Mouse (Mus musculus) intestine, embryonic 14.5 days (tissue): ENCODE results near the gene A630001G21Rik. TPM values are rescaled to one million over a fixed set of nuclear protein-coding genes. Genes with fewer than 3 reads are reported as not detected.

Experiments used
- ATAC-seq: fragments of 200-750 bp; cut with Nextera tagmentation; replicated peaks from 2 replicates; pipeline ENCODE4 v1.8.0; 2017; ENCODE audit warnings: low read depth, moderate number of reproducible peaks, moderate TSS enrichment, moderate library complexity; ENCODE audit not compliant: low FRiP score, low TSS enrichment
- DNase-seq: peaks from one replicate; pipeline ENCODE4 v3.0.0-alpha.2; 2018; ENCODE audit warnings: low spot score
- H3K27ac ChIP-seq: fragments of 300-500 bp; sonication (generic); 2 replicates; pipeline ENCODE4 v1.5.1; 2014; ENCODE audit warnings: low read depth, mild to moderate bottlenecking, control low read depth
- H3K27me3 ChIP-seq: fragments of 300-500 bp; sonication (generic); replicated peaks from 2 replicates; pipeline ENCODE4 v1.6.1; 2014; ENCODE audit warnings: low read length, control low read depth; ENCODE audit not compliant: control insufficient read depth, insufficient read depth
- H3K36me3 ChIP-seq: fragments of 300-500 bp; sonication (generic); 2 replicates; pipeline ENCODE4 v1.6.1; 2014; ENCODE audit warnings: low read length, control low read depth; ENCODE audit not compliant: control insufficient read depth, insufficient read depth
- H3K4me1 ChIP-seq: fragments of 300-500 bp; sonication (generic); replicated peaks from 2 replicates; pipeline ENCODE4 v1.6.1; 2014; ENCODE audit warnings: low read length, control low read depth, mixed read lengths; ENCODE audit not compliant: control insufficient read depth, insufficient read depth
- H3K4me2 ChIP-seq: fragments of 300-500 bp; sonication (generic); 2 replicates; pipeline ENCODE4 v1.6.1; 2014; ENCODE audit warnings: low read length
- H3K4me3 ChIP-seq: fragments of 300-500 bp; sonication (generic); 2 replicates; pipeline ENCODE4 v1.5.1; 2014; ENCODE audit warnings: low read depth, low read length, control low read depth, mixed read lengths
- H3K9ac ChIP-seq: fragments of 300-500 bp; sonication (generic); 2 replicates; pipeline ENCODE4 v1.6.1; 2014; ENCODE audit warnings: mild to moderate bottlenecking, low read length
- H3K9me3 ChIP-seq: fragments of 300-500 bp; sonication (generic); 2 replicates; pipeline ENCODE4 v1.6.1; 2016; ENCODE audit warnings: low read length, control low read depth; ENCODE audit not compliant: control insufficient read depth
- WGBS: fragments of 180-500 bp; shearing (Covaris S2); extraction: QIAGEN DNeasy Blood & Tissue Kit; methylation state at CpG from one replicate; pipeline ENCODE4 v1.1.7; 2014; 5-methylcytosine and 5-hydroxymethylcytosine counted together
- polyA plus RNA-seq: library from polyadenylated mRNA; unstranded; fragments of >200 nt; fragmentation: Nextera tagmentation; extraction: Ambion mirVana; gene quantifications from 2 replicates; pipeline ENCODE4 v1.2.1, GENCODE M21; 2014

A630001G21Rik gene
- polyA plus RNA-seq, 1 experiment from 2014 or later, result 1.1 TPM

DNA sequence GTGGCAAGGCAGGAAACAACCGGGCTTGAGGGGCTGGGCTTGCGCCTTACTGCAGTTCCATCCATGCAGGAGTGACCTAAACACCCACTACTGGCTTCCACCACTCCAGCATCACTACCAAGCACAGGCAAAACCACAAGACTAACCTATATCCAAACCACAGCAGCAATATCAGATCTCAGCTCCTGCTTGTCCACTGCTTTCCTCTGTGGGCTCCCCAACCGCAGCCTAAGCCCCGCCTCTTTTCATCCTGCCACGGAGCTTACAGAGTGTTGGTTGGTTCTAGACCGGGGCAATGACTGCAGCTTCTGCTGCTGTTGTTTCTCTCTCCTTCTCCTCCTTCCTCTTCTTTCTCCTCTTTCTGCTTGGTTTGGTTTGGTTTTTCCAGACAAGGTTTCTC is 15.1 kb downstream of the A630001G21Rik start:
- H3K27me3 ChIP-seq, result no peaks in the 10 kb centered on the region
- no peak overlapping the region for H3K9ac ChIP-seq
- H3K4me3 ChIP-seq, result no peak overlapping the region
- WGBS, result 75% methylated on average over 6 of the region's 6 CpGs
- no peak overlapping the region for H3K4me2 ChIP-seq
- DNase-seq (no peak), ATAC-seq (no peak)
- no peaks in the 10 kb centered on the region for H3K36me3 ChIP-seq
- H3K4me1 ChIP-seq, result no peaks in the 10 kb centered on the region
- no peaks in the 10 kb centered on the region for H3K9me3 ChIP-seq
- no peak overlapping the region for H3K27ac ChIP-seq

DNA sequence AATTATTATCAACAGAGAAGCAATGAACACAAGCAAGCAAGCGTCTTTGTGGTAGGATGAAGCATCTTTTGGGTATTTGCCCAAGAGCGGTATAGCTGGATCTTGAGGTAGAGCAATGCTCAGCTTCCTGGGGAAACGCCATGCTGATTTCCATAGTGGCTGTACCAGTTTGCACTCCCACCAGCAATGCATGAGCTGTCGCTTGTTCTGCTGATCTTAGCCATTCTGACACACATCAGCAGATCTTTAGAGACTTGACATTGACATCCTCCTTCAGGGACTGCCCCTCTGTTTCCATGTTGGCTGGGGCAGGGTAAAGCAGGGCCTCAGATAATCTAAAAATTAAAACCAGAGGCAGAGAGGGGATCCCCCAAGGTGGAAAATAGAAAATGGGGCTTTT is 16.8 kb downstream of the A630001G21Rik start:
- Histone ChIP-seq H3K4me1 (no peaks in the 10 kb centered on the region), H3K4me3 (no peak overlapping the region), H3K27ac (no peak overlapping the region), H3K9ac (no peak overlapping the region), H3K4me2 (no peak overlapping the region), H3K27me3 (no peaks in the 10 kb centered on the region), H3K36me3 (no peaks in the 10 kb centered on the region), H3K9me3 (no peaks in the 10 kb centered on the region)
- DNase-seq (no peak), ATAC-seq (no peak)
- 90% methylated on average over 4 of the region's 4 CpGs for WGBS

DNA sequence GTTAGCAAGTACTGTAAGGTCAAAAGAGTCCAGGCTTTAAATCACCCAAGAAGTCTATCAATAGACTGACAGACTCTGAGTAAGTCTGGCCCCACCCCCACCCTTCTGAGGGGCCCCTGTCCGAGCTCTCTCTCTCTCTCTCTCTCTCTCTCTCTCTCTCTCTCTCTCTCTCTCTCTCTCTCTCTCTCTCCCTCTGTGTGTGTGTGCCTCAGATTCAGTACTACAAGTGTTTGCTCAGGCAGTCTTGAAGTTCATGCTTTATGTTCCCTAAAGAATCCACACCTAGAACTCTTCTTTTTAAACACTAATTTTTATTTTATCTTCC is 19.5 kb downstream of the A630001G21Rik start:
- no peak for DNase-seq
- Histone ChIP-seq H3K4me3 (no peak overlapping the region), H3K27me3 (no peaks in the 10 kb centered on the region), H3K9me3 (no peaks in the 10 kb centered on the region), H3K27ac (no peak overlapping the region), H3K4me2 (no peak overlapping the region), H3K4me1 (no peaks in the 10 kb centered on the region), H3K9ac (no peak overlapping the region), H3K36me3 (no peaks in the 10 kb centered on the region)
- 6% methylated on average over 1 of the region's 1 CpGs for WGBS
- ATAC-seq, result no peak

DNA sequence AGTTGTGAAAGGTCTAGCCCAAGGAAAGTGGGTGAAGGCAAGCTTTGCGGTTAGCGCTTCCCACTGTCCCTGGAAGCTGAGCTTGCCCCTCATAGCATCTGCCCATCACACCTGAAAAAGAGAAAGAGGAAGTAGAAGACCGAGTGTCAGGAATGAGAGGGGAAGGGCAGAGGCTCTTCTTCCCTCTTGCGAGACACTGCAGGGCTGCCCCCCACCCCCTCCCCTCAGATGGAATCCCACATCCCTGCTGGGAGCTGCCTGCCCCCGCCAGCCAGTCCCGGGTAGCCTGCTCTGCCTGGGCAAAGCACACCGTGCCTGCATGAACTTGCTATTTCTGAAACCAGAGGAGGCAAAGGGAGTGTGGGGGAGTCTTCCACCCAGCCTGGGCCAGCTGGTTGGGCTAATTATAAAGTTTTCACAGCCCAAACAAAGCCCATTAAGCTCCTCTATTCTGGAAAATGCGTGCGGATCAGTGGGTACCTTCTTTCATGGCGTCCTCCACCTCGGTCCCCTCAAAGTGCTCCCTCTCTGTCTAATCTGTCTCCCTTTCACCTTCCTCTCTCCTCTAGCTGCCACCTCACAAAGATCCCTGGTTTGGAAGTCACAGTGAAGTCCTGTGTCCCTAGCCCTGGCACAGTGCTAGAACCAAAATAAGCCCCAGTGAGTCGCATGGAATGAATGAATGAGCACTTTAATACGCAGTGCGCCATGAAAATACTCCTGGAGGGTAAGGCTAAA is 20.0 kb downstream of the A630001G21Rik start:
- no peaks in the 10 kb centered on the region for H3K27me3 ChIP-seq
- no peak overlapping the region for H3K4me3 ChIP-seq
- no peak overlapping the region for H3K9ac ChIP-seq
- DNase-seq, result no peak
- no peaks in the 10 kb centered on the region for H3K9me3 ChIP-seq
- H3K36me3 ChIP-seq, result no peaks in the 10 kb centered on the region
- H3K4me1 ChIP-seq, result no peaks in the 10 kb centered on the region
- ATAC-seq, result no peak
- H3K4me2 ChIP-seq, result 0 out of 2 replicates have a peak overlapping the region, but pooled peaks have one; percentile 4
- WGBS, result 28% methylated on average over 14 of the region's 14 CpGs
- H3K27ac ChIP-seq, result no peak overlapping the region

DNA sequence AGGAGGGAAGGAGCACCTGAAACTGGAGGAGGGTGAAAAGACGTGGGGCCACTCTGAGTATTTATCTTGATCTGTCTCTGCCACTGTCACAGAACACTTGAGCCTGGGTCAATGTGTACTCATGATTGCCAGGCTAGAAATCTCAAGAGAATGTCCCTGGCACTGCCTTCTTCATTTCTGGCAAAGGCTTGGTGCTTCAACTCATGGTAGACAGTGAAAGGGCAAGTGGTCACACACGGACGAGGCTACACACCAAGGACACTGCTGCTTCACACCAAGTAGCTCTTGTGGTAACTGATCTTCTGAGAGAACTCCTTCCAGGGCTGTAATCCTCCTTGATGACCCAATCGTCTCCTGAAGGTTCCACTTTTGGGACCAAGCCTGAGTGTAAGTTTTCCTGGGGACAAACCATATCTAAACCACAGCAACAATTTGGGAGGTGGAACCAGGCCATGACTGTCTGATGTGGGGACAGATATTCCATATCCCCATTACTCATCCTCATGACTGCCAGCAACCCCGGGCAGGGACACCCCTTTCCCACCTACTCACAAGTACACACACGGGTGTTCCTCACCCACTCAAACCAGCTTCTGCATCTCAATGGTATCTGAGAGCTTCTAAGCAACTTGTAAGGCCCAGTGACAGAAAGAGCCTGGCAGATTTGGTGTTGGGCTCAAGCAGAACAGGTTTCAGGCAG is 20.8 kb downstream of the A630001G21Rik start:
- Histone ChIP-seq H3K4me3 (no peak overlapping the region), H3K9me3 (no peaks in the 10 kb centered on the region), H3K27ac (no peak overlapping the region), H3K9ac (no peak overlapping the region), H3K4me2 (no peak overlapping the region), H3K27me3 (no peaks in the 10 kb centered on the region), H3K4me1 (no peaks in the 10 kb centered on the region), H3K36me3 (no peaks in the 10 kb centered on the region)
- no peak for ATAC-seq
- 83% methylated on average over 6 of the region's 6 CpGs for WGBS
- DNase-seq, result no peak

DNA sequence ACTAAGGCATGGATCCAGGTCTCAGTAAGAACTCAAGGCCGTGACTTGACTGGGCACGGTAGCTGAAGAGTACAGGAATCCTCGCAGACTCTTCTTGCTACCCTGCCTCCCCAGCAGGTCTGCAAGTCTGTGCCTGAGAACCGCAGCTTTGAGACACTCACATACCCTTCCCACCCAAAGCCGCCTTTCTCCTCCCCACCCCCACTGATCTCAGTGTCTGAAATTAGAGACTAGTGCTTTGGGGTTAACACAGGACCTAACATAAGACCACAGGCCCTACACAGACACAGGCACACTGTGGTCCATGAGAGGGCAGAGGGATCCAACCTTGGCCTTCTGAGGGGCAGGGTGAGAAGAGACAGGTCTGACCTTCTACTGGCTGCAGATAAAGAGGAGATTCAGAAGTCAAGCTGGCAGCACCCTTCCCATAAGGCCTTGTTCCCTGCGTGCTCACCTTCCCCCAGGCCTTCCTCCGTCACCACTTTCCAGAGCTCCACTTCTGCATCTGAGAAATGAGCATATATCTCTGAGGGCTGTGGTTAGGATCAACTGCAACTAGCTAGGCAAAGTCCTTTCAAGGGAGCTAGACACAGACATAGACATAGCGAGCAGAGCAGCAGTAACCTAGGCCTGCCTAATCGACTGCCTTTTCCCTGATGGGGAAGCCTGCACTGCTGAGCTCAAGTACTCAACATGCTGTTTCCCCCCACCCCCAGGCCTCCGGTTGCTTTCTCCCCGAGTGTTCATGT is 26.3 kb downstream of the A630001G21Rik start:
- ATAC-seq, result no peak
- Histone ChIP-seq H3K9me3 (no peaks in the 10 kb centered on the region), H3K4me2 (no peak overlapping the region), H3K4me1 (0 out of 2 replicates have a peak, but pooled peaks cover 2% of the 10 kb centered on the region), H3K27ac (no peak overlapping the region), H3K27me3 (no peaks in the 10 kb centered on the region), H3K9ac (no peak overlapping the region), H3K4me3 (no peak overlapping the region), H3K36me3 (no peaks in the 10 kb centered on the region)
- 80% methylated on average over 11 of the region's 11 CpGs for WGBS
- DNase-seq, result no peak

DNA sequence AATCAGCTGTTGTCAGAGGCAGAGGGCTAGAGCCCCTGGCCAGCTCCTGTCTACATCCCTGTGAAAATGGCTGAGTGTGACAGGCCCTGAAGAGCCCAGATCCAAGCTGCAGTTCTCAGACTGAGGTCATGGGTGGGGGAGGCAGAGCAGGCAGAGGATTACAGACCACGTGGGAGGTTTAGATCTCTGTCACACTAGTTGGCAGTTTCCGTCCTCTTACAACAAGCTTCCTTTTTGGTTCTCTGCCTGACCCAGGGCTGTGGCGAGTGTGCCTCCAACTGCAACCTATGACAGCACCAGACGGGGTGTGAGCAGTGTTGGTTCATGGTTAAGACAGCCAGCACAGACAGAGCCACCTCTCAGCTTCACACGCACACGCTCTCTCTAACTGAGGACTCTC is 26.9 kb downstream of the A630001G21Rik start:
- Histone ChIP-seq H3K27ac (no peak overlapping the region), H3K27me3 (no peaks in the 10 kb centered on the region), H3K36me3 (no peaks in the 10 kb centered on the region), H3K4me3 (no peak overlapping the region), H3K4me2 (no peak overlapping the region), H3K9me3 (no peaks in the 10 kb centered on the region), H3K4me1 (0 out of 2 replicates have a peak, but pooled peaks cover 2% of the 10 kb centered on the region), H3K9ac (no peak overlapping the region)
- ATAC-seq (no peak), DNase-seq (no peak)
- WGBS, result 49% methylated on average over 6 of the region's 6 CpGs

DNA sequence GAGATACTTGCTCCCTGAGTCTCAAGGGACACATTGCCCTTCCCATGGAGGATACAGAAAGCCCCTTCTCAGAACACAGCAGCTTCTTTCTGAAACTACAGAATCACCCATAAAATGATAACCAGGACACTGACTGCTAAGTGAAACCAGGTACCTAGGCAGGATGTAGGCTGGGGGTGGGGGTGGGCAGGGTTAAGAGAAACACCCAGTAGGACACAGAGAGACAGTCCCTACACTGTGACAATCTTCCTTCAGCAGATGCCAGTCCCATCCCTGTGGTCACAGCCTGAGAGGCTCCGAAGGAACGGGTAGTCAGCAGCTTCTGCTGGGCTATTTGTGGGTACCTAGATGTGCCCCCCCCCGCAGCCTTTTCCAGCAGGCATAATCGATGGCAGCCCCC is 27.8 kb downstream of the A630001G21Rik start:
- no peak overlapping the region for H3K9ac ChIP-seq
- DNase-seq (no peak), ATAC-seq (no peak)
- H3K4me1 ChIP-seq, result 0 out of 2 replicates have a peak, but pooled peaks cover 2% of the 10 kb centered on the region
- no peak overlapping the region for H3K4me2 ChIP-seq
- no peaks in the 10 kb centered on the region for H3K36me3 ChIP-seq
- 78% methylated on average over 4 of the region's 4 CpGs for WGBS
- H3K4me3 ChIP-seq, result no peak overlapping the region
- no peaks in the 10 kb centered on the region for H3K9me3 ChIP-seq
- no peak overlapping the region for H3K27ac ChIP-seq
- no peaks in the 10 kb centered on the region for H3K27me3 ChIP-seq
